Mouse (Mus musculus) layer of hippocampus, adult 11-12 months (tissue): Measurements from ENCODE around the gene Cdc42ep2.
A peak's percentile ranks its signal among the peaks of the same experiment; 100 is the strongest.

Experiments
- DNase-seq: peaks from one replicate; pipeline ENCODE4 v3.0.0; 2022; ENCODE audit warnings: low spot score

Cdc42ep2 gene

DNA sequence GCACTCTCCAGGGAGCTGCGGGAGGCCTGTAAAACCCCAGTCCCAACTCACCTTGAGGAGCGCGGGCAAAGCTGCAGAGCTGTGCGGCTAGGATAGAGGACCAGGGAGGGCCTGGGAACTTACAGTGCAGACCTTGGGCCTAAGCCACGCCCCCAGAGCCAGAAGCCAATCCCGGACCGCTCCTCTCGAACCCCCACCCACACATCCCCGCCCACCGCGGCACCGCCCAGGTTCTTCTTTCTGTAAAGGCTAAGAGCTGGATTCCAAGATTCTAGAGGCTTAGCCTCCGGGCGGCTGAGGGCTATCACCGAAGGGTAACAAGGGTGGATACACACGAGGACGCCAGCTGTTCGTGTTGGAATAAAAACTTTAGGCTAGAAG is at the start of gene Cdc42ep2:
Gene Cdc42ep2, minus strand, starts transcription at position 104 of the 381 bp plus-strand sequence.
- peak; percentile 92 for DNase-seq

DNA sequence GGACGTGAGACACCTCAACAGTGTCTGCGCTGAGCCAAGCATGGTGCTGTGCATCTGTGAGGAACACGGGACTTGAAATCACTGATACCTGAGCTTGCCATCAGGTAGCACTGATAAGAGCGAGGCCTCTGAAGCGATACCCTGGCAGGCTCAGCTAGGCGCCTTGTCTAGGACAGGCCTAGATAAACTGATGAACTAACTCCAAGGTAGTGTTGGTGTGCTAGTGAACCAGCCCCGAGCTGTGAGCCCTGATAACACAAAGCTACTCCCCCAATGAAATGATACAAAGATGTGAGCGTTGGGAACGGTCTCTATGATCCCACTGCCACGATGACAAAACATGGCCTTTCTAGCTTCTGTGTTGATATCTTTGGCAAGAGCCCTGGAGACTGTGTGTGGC is 43.0 kb upstream of the Cdc42ep2 start:
- no peak for DNase-seq

DNA sequence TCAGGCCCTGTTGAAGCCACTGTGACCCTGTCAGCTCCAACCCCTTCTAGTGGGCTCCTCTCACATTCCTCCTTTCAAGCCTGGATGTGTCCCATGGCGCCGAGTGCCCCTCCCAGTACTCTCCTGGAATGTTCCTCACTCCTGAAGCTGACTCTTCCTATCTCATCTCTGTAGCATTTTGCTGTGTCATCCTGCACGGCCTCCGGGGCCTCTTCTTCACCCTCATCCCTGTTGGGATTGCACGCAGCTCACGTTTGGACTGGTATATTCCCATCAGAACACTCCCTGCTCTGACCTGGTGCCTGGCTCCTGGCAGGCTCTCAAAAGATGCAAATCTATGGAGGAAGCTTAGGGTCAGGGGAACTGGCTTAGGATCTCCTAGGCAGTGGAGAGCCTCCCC is 42.2 kb upstream of the Cdc42ep2 start:
- DNase-seq: no peak

DNA sequence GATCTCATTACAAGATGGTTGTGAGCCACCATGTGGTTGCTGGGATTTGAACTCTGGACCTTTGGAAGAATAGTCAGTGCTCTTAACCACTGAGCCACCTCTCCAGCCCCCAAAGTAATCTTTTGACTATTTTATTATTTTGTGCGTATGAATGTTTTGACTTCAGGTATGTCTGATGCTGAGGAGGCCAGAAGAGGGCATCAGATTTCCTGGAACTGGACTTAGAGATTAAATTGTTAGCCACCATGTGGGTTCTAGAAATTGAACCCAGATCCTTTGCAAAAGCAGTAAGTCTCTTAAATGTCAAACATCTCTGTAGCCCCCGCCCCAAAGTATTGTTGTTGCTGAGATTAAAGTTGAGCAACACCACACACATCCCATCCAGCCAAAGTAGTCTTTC is 41.3 kb upstream of the Cdc42ep2 start:
- no peak for DNase-seq

DNA sequence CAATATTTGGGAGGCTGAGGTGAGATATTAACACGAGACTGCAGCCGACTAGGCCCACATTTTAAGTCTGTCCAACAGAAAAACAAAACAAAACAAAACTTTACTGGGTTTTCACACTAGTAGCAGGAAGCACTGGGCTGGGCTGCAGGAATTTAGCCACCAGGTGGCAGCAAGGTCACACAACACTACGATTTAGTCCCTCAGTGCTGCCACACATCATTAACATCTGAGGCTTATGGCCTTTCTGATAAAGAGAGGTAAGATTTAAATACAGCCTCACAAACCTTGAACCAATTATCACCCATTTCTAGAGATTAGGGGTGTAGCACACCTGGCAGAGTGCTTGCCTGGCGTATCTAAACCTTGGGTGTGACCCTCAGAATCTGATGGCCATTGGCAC is 40.7 kb upstream of the Cdc42ep2 start:
- peak; percentile 81 for DNase-seq

DNA sequence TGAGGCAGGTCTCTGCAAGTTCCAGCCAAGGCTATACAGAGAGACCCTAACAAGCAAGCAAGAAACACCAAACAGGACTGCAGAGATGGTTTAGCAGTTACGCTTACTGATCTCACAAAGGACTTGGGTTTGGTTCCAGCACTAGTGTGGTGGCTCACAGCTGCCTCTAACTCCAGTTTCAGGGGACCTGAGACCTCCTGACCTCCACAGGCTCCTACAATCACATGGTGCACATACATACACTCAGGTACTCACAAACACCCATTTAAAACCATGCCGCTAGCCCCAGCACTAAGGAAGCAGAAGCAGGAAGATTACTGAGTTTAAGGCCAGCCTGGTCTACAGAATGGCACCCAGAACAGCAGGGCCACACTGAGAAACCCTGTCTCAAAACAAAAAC is 40.2 kb upstream of the Cdc42ep2 start:
- DNase-seq: no peak

DNA sequence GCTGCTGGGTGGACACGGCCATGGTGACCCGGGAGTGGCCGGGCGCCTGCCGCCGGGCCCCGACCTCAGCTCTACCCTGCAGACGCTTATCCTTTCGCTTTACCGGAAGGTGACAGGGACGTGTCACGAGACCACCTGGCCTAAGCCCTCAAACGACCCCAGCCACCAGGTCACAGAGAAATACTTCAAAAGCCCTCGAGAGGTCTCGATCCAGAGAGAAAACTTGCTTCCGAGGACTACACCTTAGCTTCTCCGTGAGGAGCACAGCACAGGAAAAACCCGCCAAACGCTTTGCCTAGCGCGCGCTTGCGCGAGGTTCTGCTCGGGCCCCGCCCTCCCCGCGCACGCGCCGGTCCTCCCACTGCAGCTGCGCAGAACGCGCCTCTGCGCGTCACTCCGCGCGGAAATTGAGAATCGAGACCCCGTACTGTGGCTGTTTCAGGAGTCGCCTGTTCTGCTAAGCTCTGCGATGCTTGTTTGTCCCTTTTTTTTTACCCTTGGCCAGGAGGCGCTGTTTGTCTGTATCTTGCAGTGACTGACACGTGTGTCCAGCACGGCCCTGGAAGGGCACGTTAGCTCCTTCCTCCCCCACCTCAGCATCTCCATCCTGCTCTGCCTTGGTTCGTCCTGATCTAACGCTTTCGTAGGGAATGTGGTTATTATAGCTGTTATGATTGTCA is 39.4 kb upstream of the Cdc42ep2 start, which contains the start of gene Pola2:
Gene Pola2, minus strand, starts transcription at position 320 of the 680 bp plus-strand sequence.
- DNase-seq: peak; percentile 84

DNA sequence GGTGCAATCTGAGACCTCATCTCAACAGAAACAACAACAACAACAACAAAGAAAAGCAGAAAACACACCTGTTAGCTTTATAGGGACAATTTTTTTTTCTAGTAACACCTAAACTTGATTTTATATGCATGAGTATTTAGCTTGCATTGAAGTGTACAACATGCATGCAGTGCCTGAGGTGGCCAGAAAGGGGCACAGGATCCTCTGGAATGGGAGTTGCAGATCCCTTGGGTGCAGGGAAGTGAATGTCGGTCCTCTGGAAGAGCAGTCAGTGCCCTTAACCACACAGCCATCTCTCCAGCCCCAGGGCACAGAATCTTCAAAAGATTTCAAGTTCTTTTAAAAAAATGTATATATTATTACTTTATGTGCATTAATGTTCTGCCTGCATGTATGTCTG is 38.0 kb upstream of the Cdc42ep2 start:
- DNase-seq: no peak

DNA sequence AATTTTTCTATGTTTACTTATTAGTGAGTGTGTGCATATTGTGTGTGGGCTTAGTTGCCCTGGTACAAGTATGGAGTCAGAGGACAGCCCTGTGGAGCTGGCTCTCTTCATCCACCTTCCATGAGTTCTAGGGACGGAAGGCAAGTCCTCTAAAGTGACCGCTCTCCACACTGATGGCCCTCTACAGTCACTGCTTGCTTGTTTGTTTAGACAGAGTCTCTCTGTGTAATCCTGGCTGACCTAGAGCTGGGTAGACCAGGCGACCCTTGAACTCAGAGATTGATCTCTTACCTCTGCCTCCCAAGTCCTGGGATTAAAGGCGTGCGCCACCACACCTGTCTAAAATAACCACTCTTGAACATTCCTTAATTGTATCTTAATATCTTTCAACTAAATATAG is 32.8 kb upstream of the Cdc42ep2 start:
- DNase-seq: no peak

DNA sequence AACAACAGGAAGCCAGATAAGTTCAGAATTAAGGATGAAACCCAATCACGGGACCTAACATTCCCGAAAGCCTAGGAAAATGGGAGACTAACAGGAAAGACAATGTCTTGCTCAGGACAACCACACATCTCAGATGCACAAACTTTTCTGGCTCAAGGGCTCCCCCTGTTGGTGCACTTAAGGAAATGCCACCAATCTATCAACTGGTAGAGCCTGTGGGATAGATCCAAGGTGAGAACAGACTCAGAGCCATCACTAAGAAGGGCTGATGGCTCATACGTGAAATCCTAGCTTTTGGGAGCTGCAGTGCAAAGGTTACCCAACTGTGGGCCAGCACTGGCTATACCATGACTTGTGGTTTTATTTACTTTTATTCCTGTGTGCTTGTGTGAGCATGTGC is 32.1 kb upstream of the Cdc42ep2 start:
- DNase-seq: peak; percentile 44

DNA sequence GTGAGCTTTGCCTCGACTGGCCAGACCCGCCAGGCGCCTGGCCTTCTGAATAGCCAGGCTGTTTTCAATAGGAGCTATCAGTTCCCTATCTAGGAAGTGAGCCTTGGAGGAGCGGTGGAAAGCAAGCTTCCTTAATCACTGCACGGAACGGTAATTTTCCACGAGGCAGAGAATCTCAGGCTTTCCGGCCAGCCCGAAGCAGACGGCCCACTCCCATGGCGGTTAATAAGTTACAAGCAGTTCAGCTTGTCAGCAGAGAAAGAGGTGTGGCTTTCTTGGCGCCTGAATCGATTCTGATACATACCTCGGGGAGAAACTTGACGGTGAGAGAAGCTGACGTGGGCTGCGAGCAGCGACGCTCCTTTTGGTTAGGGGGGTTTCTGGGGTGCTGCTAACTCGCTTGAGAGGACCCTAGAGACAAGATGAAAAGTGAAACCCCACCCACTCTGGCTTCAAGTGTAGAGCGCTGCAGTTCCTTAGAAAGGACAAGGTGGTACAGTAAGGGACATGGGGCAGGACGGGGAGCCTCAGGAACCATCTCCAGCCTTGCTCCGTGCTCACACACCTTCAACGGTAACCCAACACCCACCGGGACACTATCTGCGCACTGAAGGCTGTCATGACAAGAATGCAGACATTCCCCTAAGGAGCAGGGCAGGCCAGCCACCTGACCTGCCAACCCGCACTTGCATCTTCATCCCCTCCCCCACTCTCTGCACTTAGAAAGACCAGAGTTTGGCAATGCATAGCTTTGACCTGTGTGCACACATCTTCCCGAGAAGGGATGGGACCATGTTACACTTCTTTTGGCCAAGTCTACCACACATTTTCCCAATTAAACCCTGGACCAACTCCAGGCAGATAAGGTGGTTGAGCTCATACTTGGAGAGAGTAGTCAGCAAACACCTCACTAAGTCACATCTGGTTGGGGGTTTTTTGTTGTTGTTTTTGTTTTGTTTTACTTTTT is 31.4 kb upstream of the Cdc42ep2 start:
- DNase-seq: no peak

DNA sequence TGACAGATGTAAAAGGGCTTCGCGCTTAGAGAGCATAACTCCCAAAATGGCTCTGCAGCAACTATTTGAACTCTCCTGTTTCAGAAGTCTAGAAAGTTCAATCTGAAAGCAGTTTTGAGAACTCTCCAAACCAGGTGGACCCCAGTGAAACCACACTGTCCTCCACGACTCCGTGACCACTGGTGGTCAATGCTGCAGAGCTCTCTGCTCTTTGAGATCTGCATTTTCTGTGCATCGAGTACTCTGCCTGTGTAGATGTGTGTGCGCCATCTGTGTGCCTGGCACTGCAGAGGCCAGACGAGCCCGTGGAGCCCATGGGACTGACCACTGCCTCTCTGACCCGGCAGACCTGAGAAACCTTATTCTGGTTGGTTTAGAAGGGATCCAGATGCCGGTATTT is 30.3 kb upstream of the Cdc42ep2 start:
- DNase-seq: no peak

DNA sequence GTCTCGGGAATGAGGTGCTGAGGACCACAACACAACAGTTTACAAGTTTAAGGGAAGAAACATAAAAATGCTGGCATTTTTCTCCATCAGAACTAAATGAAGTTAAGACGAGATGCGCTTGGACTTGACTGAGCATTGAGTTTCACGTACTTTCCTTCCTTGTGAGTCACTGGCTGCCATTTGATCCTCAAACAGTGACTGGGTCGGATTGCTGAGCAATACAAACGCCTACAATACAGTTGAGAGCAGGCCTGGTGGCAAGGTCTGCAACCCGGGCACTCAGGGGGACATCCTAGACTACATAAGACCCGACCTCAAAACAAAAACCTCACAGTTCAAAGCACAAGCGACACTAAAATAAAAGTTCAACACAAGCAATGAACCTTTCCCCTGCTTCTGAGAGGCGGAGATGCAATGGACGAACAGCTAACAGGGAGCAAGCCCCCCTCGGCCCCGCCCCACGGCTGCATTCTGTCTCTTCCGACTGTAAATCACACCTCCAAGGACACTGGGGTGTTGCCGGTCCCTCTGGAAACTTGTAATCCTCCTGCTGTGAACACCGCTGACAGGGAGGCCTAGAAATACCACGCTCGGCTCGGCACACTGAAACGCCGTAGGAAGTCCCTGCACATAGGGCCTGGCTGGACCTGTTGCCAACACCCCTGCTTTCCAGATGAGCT is 29.6 kb upstream of the Cdc42ep2 start:
- DNase-seq: no peak

DNA sequence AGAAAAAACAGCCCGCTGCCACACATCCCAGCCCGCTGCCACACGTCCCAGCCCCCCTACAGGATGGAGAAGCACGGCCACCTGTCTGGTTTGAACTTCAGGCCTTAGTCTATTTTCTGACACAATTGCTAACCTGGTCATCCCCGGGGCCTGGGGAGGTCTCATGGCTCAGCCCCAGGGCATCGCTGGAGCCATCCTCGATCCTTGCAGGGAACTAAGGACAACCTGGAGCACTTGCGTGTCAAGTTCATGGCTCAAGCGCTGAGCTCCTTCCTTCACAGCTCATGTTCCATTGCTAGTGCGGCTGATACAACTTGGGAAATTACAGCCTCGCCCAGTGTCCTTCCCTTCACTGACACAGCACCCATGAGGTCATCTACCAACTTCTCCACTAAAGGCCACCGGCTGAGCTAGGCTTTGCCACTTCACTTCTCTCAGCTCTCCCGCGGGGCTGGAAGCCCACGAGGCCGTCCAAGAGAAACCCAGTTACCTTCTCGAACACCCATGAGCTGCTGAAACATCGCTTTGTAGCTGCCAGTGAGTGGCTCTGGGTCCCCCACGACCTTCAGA is 28.7 kb upstream of the Cdc42ep2 start:
- DNase-seq: no peak

DNA sequence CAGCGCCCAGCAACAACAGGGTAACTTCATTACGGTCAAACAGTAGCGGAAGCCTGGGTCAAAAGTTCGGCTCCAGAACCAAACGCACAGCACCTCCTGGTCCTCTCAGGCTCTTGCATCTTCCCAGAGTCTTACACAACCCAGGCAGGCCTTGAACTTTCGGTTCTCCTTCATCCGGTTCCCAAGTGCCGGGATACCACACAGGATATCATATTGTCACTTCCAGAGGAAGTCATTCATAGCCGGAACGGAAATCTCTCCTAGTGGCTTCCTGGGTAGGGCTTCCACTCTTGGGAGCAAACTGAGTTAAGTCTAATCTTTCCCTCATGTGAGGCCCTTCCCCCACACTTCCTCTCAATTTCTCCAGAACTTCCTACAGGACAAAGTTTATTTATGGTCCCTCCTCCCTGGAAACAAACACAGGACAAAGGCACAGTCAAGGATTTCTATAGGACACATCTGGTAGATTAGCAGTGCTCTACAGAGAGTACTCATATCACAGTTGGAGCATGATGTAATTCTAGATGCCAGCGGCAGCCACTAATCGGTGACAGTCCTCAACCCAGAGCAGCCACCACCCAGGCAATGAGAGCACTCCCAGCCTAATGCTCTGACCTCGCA is 27.6 kb upstream of the Cdc42ep2 start:
- no peak for DNase-seq

DNA sequence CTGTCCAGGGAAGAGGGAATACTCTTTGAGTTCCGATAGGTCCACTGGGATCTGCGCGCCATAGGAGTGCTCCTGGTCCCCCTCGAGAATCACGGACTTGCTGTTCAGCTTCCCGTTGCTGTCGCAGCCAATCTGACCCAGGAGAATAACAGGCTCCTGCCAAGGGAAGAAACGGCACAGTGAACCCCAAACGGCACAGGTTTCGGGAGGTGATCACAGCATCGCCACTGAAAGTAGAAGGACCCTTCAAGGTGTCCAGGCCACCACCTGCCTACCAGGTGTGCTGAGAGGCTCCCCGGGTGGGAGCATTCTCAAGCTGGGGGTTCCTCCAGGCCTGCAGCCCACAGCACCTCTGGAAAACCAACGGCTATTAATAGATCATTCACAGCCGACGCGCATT is 27.0 kb upstream of the Cdc42ep2 start:
- no peak for DNase-seq

DNA sequence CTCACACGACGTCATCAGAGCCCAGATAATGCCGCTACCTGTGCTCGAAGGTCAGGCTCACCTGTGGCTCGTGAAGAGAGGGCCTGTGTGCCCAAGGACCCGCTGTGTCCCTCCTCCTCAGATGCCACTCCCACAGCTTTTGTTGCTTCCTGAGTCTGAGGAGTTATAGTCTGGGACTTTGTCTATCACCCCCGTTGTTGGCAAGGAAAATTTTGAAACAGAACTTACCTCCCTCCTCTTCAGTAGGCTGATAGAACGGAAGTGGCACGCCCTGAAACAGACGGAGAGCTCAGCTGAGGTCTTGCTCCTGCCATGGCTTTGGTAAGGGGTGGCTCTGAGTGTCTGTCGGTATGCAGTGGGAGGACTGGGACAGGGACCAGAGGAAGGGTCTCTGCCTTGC is 25.6 kb upstream of the Cdc42ep2 start:
- no peak for DNase-seq

DNA sequence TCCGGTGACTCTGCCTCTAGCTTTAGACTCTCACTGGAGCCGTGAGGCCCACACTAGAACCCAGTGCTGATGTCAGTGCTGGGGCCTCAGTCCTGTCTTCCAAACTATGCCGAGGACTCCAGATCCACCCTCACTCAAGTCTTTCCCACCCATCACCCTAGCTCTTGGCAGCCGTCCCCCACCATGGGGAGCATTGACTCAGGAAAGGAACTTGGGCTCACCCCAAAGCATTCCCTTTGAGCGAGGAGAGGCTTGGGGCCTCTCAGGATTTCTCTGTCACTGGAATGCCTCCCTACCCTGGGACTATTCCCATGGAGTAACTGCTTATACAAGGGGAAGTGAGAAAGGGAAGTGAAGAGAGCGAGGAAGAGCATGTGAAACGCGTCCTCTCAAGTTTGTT is 21.3 kb upstream of the Cdc42ep2 start:
- DNase-seq: no peak

DNA sequence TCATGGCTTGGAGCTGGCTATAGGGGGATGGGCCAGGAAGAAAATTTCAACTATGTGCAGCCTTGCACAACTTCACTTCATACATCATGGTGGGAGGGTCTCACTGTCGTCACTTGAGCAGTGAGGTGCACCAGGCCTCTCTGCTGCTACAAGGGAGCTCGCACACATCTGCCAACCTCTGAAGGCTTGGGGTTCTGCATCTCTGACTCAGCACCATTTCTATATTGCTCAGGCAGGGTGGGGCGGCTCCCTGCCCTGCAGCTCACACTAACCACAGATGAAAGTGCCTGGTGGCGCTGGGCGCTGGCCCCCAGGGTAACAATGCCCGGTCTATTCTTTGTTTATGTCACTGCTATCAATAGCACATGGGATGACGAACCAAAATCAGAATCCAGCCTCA is 20.4 kb upstream of the Cdc42ep2 start:
- DNase-seq: peak; percentile 70

DNA sequence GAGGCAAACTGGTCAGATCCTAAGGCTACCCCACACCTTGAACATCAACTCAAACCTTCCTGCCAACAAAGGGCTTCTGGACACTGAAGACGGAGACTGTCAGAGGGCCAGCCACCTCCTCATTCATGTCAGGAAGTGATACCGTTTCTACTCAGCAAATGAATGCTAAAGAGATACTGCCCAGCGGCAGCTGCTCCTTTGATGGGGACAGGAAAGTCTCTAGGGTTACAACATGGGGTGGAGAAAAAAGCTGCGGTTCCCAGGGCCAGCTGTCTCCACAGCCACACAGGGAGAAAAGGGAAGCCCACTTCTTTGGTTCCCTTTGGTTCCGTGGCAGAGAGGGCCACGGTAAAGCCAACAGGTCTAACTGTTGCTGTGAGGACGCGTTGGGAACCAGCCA is 19.5 kb upstream of the Cdc42ep2 start:
- DNase-seq: no peak

DNA sequence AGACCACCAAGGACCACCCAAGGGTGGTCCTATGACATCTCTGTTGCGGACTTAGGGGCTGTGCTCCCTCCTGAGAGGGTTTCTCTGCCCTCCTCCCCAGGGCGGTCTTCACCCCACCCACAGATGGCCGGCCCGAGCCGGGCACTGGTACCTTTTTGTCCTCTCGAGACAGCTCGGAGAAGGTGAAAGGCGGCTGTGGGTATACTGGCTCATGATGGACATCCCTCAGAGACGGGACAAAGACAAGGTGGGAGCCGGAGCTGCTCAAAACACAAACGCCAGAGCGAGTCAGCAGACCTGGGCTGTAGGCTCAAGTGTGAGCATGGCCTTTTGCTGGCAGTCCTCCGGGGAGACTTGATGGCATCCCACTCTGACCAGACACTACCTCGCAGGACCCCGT is 18.8 kb upstream of the Cdc42ep2 start:
- DNase-seq: no peak

DNA sequence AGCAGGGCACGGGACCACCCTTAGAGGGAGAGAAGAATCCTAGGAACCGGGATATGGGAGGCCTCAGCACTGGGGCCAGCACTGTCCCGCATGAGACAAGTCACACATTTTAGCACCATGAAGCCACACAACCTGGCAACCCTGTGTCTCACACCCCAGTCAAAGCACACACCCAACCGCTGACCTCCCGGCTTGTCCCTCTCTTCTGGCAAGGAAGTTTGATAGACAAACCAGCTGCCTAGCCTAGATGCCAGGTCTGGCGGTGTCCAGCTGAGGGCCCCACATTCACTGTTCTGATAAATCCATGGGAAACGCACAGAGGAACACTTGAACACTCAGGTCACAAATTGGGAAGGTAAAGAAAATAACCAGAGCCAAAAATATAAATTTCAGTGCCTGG is 18.0 kb upstream of the Cdc42ep2 start:
- DNase-seq: no peak
